Mouse (Mus musculus) heart, postnatal 0 days (tissue): ENCODE measurements at regions not wholly inside any gene's neighbourhood (a gene's known extent, or its start where the extent isn't known, plus 50 kb on each side); places are given as distances from the start of the nearest gene placed in this dataset.

Experiments
- ATAC-seq: fragments of 200-750 bp; cut with Nextera tagmentation; 2 replicates; pipeline ENCODE4 v1.8.0; 2017; ENCODE audit warnings: low read depth, moderate number of reproducible peaks, moderate library complexity; ENCODE audit not compliant: insufficient read depth
- DNase-seq: peaks from one replicate; pipeline ENCODE4 v3.0.0-alpha.2; 2016; ENCODE audit warnings: low spot score
- H3K27ac ChIP-seq: fragments of 300-500 bp; sonication (generic); 2 replicates; pipeline ENCODE4 v1.5.1; 2014; ENCODE audit warnings: low read depth, mild to moderate bottlenecking
- H3K27me3 ChIP-seq: fragments of 300-500 bp; sonication (generic); 2 replicates; pipeline ENCODE4 v1.6.1; 2014; ENCODE audit warnings: low read length, mixed read lengths; ENCODE audit not compliant: control insufficient read depth, insufficient read depth
- H3K36me3 ChIP-seq: fragments of 300-500 bp; sonication (generic); replicated peaks from 2 replicates; pipeline ENCODE4 v1.6.1; 2014; ENCODE audit warnings: low read length, mixed read lengths; ENCODE audit not compliant: control insufficient read depth, insufficient read depth
- H3K4me1 ChIP-seq: fragments of 300-500 bp; sonication (generic); 2 replicates; pipeline ENCODE4 v1.6.1; 2014; ENCODE audit warnings: antibody characterized with exemption; ENCODE audit not compliant: control insufficient read depth, insufficient read depth
- H3K4me2 ChIP-seq: fragments of 300-500 bp; sonication (generic); 2 replicates; pipeline ENCODE4 v1.6.1; 2014; ENCODE audit warnings: low read depth, mild to moderate bottlenecking, low read length, moderate library complexity
- H3K4me3 ChIP-seq: fragments of 300-500 bp; sonication (generic); 2 replicates; pipeline ENCODE4 v1.5.1; 2014; ENCODE audit warnings: low read depth, low read length
- H3K9ac ChIP-seq: fragments of 300-500 bp; sonication (generic); replicated peaks from 2 replicates; pipeline ENCODE4 v1.6.1; 2014; ENCODE audit warnings: low read depth, low read length, mixed read lengths
- H3K9me3 ChIP-seq: fragments of 300-500 bp; sonication (generic); replicated peaks from 2 replicates; pipeline ENCODE4 v1.6.1; 2016; ENCODE audit warnings: low read length; ENCODE audit not compliant: control insufficient read depth
- CTCF ChIP-seq: IDR thresholded peaks from 2 replicates; pipeline ENCODE4 v1.5.1; 2016; ENCODE audit warnings: antibody characterized with exemption, control low read depth, low read depth
- EP300 ChIP-seq: IDR thresholded peaks from 2 replicates; pipeline ENCODE4 v1.6.1; 2016; ENCODE audit warnings: antibody characterized with exemption, low read depth
- WGBS: fragments of 180-500 bp; shearing (Covaris S2); extraction: QIAGEN DNeasy Blood & Tissue Kit; methylation state at CpG from one replicate; pipeline ENCODE4 v1.1.7; 2014; 5-methylcytosine and 5-hydroxymethylcytosine counted together

DNA sequence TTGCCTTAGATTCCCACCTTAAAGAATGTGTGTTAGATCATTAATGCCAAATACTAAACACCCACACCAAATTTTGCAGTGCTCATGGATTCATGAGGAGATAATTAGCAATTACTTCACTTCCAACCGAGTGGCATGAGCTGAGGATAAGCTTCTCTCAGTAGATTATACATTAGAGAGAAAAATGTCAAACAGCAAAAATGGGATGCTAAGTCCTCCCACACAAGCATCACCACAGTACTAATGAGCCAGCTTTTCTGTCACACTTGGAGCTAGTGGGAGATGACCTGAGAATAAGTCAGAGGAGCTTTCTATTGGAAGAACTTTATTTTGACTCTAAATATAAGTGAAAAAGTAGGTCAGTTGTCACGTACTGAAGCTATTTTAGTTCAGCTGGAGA, 504.0 kb downstream of the Slco6d1 start:
- WGBS = 44% methylated on average over 2 of the region's 2 CpGs
- no peak overlapping the region for H3K4me2 ChIP-seq
- no peaks in the 10 kb centered on the region for H3K4me1 ChIP-seq
- H3K36me3 ChIP-seq = no peaks in the 10 kb centered on the region
- TF ChIP-seq CTCF = no peak
- no peak for TF ChIP-seq EP300
- DNase-seq = no peak
- no peak overlapping the region for H3K27ac ChIP-seq
- no peak overlapping the region for H3K4me3 ChIP-seq
- H3K27me3 ChIP-seq = no peaks in the 10 kb centered on the region
- H3K9ac ChIP-seq = no peak overlapping the region
- no peak for ATAC-seq
- H3K9me3 ChIP-seq = no peaks in the 10 kb centered on the region

GRCm38 (mm10) chr1:98930926-98931325, 510.0 kb downstream of the Slco6d1 start:
- WGBS = 57% methylated on average over 1 of the region's 1 CpGs
- H3K4me3 ChIP-seq = no peak overlapping the region
- H3K9ac ChIP-seq = no peak overlapping the region
- no peak for ATAC-seq
- no peaks in the 10 kb centered on the region for H3K9me3 ChIP-seq
- no peaks in the 10 kb centered on the region for H3K27me3 ChIP-seq
- H3K4me2 ChIP-seq = no peak overlapping the region
- H3K36me3 ChIP-seq = no peaks in the 10 kb centered on the region
- no peaks in the 10 kb centered on the region for H3K4me1 ChIP-seq
- H3K27ac ChIP-seq = no peak overlapping the region
- no peak for DNase-seq
- TF ChIP-seq EP300 = no peak
- TF ChIP-seq CTCF = no peak

DNA sequence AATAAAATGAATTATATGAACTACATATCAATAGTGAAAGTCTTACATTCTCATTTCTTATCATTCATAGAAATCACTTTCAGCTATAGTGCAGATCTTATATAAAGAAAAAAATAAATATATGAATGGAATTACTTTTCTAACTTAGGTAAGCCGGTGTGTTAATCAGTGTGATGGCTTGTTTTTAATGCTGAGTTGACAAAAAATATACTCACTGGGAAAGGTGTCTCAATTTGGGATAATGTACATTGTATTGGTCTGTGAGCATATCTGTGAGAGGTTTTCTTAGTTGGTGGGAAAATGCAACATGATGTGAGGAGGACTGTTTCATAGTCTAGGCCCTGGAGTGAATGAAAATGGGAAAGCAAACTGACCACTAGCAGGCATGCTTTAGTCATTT, 511.3 kb downstream of the Slco6d1 start:
- Histone ChIP-seq H3K36me3 (no peaks in the 10 kb centered on the region), H3K27ac (no peak overlapping the region), H3K9ac (no peak overlapping the region), H3K27me3 (no peaks in the 10 kb centered on the region), H3K9me3 (no peaks in the 10 kb centered on the region), H3K4me2 (no peak overlapping the region), H3K4me1 (no peaks in the 10 kb centered on the region), H3K4me3 (no peak overlapping the region)
- 83% methylated on average over 1 of the region's 1 CpGs for WGBS
- no peak for DNase-seq
- no peak for ATAC-seq
- TF ChIP-seq CTCF = no peak
- no peak for TF ChIP-seq EP300

- Histone ChIP-seq H3K9ac (no peak overlapping the region), H3K9me3 (no peaks in the 10 kb centered on the region), H3K36me3 (no peaks in the 10 kb centered on the region), H3K27me3 (no peaks in the 10 kb centered on the region), H3K4me2 (no peak overlapping the region), H3K4me1 (no peaks in the 10 kb centered on the region), H3K27ac (no peak overlapping the region), H3K4me3 (no peak overlapping the region)
- WGBS = 71% methylated on average over 1 of the region's 1 CpGs
- ATAC-seq (no peak), DNase-seq (no peak)
- TF ChIP-seq EP300 = no peak
- no peak for TF ChIP-seq CTCF
Observed at GRCm38 (mm10) chr1:98977686-98978085, 556.8 kb downstream of the Slco6d1 start.
